Mouse (Mus musculus) urinary bladder, postnatal 14 days (tissue): Measurements from ENCODE around the gene Ccdc88c.

Experiments used
- DNase-seq: peaks from one replicate; pipeline ENCODE4 v3.0.0; 2021; ENCODE audit warnings: low spot score

Ccdc88c gene

GRCm38 (mm10) chr12:100925644-100926619 is 102.9 kb downstream of the Ccdc88c start:
- peak; percentile 67 for DNase-seq

GRCm38 (mm10) chr12:100924646-100925339 is 104.1 kb downstream of the Ccdc88c start:
- DNase-seq, result no peak

DNA sequence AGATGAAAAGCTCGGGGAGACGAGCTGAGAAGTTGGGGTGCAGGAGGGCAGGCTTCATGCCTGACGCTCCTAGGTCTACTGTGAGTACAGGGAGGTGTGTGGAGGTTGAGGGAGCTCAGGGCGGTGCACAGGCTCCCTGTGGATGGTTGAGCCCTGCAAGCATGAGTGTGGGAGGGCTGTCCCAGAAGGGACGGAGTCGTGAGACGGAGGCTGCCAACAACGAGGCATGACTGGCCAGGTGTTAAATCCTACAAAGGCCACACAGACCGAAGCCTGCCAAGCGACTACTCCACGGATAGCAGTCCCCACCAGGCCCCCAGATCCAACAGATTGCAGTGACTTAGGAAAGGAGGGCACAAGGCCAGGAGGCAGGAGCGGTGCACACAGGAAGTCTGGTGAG is 118.1 kb downstream of the Ccdc88c start:
- no peak for DNase-seq

- DNase-seq, result no peak
Measured at GRCm38 (mm10) chr12:100909765-100910164, 119.1 kb downstream of the Ccdc88c start.

GRCm38 (mm10) chr12:100908298-100909034 is 120.4 kb downstream of the Ccdc88c start:
- DNase-seq, result no peak

GRCm38 (mm10) chr12:100907598-100908297 is 121.1 kb downstream of the Ccdc88c start, which contains the start of gene Gpr68:
TSS of gene Gpr68 (minus strand) at chr12:100908198.
- DNase-seq, result peak; percentile 18

DNA sequence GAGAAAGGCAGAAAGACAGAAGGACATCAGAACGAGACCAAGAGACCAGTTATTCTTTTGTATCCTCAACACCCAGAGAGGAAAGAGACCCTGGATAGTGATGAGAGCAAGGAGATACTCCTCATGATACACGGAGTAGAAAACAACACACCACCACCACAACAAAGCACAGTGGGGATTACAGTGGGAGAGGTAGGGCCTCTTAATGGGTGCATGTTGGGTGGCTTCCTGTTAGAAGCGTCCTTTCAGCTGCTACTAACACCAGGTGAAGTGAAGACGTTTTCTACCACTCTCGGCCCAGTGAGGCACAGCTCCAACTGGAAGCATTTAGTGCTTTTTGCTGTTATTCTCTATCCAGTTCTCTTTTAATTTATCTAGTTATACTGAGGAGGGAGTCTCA is 122.0 kb downstream of the Ccdc88c start:
- no peak for DNase-seq

- no peak for DNase-seq
Measured at GRCm38 (mm10) chr12:100903761-100904160, 125.1 kb downstream of the Ccdc88c start.

DNA sequence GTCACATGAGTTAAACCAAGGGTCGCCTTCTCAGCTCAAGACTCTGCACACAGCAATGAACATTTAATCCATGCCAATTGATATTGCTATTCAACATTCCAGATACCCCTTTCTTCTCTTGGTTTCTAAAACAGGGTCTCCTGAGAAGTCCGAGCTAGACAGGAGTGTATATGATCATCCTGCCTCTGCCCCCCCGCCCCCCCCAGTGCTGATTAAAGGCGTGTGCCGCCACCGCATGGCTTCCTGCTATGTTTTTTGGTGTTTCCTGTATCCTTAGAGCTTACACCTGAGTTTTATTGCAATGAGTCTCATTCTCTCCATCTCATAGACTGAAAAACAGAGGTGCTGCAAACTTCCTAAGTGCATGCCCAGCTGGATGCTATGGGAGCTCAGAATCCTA is 127.5 kb downstream of the Ccdc88c start:
- DNase-seq, result no peak

DNA sequence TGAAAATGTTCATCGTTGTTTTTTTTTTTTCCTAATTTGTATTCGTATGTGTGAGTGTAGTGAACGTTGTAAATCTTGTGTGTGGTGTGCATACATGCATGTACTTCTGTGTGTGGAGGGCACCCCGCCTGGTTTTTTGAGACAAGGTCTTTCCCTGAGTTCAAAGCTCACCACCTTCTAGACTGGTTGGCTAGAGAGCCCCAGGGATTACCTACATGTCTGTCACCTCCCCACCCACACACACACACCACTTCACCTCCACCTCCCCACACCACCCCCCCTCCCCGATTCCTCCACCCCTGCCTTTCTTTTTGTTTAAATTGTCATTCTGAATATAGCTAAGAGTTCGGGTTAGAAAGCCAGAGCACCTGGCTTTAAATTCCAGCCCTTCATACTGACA is 128.0 kb downstream of the Ccdc88c start:
- DNase-seq, result no peak

DNA sequence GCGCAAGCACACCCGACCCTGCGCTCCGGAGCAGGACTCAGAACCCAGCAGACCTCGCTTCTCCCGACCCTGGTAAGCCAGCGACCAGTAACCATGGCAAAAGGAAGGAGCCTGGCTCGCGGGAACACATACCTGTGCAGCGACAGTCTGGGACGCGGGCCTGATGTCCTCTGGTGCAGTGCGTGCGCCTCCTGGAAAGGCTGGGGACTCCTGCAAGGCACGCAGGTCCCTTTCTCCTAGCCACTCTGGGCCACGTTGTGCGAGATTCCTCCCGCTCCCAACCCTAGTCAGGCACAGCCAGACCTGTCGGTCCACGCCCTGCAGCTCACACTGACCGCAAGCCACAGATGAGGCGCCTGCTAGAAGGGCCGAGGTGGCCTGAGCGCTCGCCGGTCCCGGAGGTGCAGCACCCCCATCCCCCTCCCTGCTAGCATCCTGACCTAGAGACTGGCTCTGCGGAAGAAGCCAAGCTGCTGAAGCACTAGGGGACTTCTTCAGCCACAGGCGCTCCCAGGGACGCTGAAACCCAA is 129.7 kb downstream of the Ccdc88c start:
- DNase-seq, result no peak

DNA sequence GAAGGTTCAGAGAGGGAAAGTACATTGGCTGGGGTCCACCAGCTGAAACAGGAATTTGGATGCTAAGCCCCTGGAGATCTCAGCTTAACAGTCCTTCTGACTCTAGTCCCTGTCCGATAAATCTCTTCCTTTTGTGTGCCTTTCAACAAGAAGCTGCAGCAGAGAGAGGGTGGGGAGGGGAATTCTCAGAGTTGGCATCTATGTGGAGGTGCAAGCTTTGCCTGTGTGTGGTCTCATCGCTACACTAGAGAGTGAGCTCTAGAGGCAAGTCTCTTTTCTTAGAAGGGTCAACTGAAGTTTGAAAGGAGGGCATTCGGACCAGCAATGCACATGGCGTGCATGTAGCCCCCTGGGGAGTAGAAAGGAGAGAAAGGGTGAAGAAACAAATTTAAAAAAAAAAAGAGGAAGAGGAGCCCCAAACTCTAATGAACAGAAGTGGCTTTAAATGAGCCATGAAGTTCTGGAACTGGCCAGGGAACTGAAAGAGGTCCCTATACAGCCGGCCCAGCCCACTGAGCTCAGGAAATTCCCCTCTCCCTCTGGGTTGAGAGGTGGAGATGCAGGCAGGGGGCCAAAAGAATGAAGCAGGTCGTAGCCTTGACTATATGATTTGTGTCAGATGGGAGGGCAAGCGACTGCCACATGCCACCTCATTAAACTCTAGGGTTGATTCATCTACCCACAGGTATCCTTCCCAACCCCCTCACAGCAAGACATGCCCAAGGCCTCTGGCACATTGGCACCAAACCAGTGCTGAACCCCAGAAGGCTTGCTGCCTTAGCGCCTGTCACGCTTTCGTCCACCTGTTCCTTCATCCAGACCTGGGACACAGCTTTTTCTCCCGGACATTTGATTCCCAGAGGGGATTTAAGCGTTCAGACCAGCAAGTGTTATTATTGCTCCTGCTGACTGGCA is 130.9 kb downstream of the Ccdc88c start:
- no peak for DNase-seq

- DNase-seq, result no peak
Measured at GRCm38 (mm10) chr12:100896661-100897060, 132.2 kb downstream of the Ccdc88c start.

DNA sequence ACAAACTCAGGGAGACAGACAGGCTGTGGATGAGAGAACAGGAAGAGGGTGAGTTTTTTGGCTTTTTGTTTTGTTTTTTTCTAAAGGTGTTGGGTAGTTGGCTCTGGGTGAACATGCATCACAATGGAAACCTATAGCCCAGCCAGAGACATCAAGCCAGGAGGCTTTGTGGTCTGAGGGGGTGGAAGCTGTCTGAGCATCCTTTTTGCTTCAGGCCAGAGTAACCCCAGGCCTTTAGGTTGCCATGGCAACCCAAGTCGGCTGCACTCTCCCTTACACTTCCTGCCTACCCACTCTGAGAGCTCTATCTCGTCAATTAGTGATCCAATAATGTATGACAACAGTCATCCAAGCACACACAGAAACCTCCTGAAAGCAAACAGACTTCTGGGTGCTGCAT is 133.4 kb downstream of the Ccdc88c start:
- no peak for DNase-seq

GRCm38 (mm10) chr12:100890548-100890947 is 138.3 kb downstream of the Ccdc88c start:
- DNase-seq, result no peak

GRCm38 (mm10) chr12:100887801-100888258 is 141.0 kb downstream of the Ccdc88c start:
- peak; percentile 61 for DNase-seq

- no peak for DNase-seq
Measured at GRCm38 (mm10) chr12:100886877-100887276, 142.0 kb downstream of the Ccdc88c start.

DNA sequence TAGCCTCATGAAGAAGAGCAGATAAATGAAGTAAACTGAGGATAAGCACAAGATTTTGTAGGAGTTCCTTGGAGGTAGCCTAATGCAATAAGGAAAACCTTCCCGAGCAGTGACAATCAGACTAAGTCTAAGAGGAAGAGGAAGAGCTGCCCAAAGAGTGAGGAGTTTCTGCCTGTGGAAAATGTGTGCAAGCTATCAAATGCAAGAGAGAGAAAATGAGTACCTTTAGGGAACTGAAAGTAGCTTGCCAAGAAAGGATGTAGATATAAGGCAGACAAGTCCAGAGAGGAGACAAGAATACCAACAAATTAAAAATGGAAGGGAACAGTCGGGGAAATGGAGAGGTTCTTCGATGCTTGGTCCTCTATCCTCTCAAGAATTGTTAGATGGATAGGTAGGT is 143.3 kb downstream of the Ccdc88c start:
- no peak for DNase-seq

DNA sequence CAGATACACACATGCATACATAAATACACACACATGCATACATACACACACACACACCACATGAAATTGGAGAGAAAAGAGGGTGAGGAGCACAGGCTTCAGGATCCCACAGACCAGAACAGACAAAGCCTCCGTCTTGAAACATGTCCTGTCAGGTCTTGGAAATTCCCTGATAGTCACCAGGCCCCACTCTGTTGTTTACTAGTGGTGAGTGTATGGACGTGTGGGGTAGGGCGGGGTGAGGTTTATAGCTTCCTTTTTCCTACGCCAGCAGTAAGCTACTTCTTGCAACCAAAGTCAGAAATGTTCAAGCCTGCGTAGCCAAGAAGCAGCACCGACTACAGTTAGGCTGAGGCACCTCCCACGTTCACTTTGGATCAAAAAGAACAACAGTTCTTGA is 145.7 kb downstream of the Ccdc88c start:
- peak; percentile 47 for DNase-seq

DNA sequence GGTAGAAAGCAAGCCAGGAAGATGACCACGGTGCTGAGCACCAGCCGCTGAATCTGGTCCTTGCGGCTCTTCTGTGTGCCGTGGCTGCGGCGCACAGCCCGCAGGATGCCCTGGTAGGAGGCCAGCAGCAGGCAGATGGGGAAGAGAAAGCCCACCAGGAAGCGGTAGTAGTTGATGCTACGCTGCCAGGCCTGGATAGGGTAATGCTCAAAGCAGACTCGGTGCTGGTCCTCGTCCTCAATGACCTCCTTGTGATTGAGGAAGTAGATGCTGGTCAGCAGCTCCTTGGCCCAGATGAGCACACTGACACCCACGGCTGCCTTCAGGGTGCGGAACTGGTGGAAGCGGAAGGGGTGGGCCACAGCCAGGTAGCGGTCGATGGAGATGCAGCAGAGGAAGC is 150.3 kb downstream of the Ccdc88c start:
- no peak for DNase-seq
